Mouse (Mus musculus): ENCODE data around the gene Gm44973. TPM values are rescaled to one million over a fixed set of nuclear protein-coding genes. Genes with fewer than 3 reads are reported as not detected.
A peak's percentile ranks its signal among the peaks of the same experiment; 100 is the strongest.
"Not testable (repeated sequence)": the region's sequence is repeated elsewhere in the genome, so short reads cannot be mapped to it uniquely, and the experiment has no call there.

Gm44973 gene
- polyA plus RNA-seq, 1 experiment from 2014 or later, result 1.8 TPM

DNA sequence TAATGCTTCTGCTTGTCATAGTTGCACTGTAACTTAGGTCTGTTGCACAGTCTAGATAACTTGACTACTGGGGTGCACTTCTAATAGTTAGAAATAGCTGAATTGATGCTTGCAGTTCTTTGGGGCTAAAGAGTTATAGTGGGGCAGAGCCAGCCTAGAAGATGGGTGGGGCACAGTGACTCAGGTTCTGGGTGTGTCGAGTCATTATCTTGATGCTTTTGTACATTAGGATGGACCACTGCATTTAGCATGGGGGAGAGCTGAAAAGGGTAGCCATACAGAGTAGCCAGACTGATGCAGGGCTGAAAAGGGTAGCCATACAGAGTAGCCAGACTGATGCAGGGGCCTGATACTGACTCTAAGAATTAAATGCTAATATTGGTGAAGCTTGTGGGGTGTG lies 58.3 kb downstream of the Gm44973 start:
- TF ChIP-seq EP300 (IDR thresholded peaks at IDR 0.05; ENCODE audit: low read depth) (no peak), CTCF (IDR thresholded peaks at IDR 0.05; ENCODE audit: low read depth) (no peak)
- peak overlapping the region; percentile 23 for H3K4me2 ChIP-seq (ENCODE audit: low read depth, low read length)
- WGBS (ENCODE audit: insufficient replicate concordance), result 60% methylated on average over 1 of the region's 1 CpGs
- H3K27ac ChIP-seq (ENCODE audit: low read depth), result peak overlapping the region; percentile 44; the same call in 1 of the 2 replicates
- peaks cover 23% of the 10 kb centered on the region for H3K4me1 ChIP-seq (ENCODE audit: insufficient read depth)
- H3K36me3 ChIP-seq (replicated peaks; ENCODE audit: insufficient read depth, low read length), result peaks cover 92% of the 10 kb centered on the region
- no peaks in the 10 kb centered on the region for H3K9me3 ChIP-seq (ENCODE audit: low read length)
- DNase-seq (no peak), ATAC-seq (peak; percentile 79)
- H3K27me3 ChIP-seq (ENCODE audit: insufficient read depth, low read length), result no peaks in the 10 kb centered on the region
- H3K4me3 ChIP-seq (ENCODE audit: low read depth, low read length), result no peak overlapping the region
- no peak overlapping the region for H3K9ac ChIP-seq (replicated peaks)

DNA sequence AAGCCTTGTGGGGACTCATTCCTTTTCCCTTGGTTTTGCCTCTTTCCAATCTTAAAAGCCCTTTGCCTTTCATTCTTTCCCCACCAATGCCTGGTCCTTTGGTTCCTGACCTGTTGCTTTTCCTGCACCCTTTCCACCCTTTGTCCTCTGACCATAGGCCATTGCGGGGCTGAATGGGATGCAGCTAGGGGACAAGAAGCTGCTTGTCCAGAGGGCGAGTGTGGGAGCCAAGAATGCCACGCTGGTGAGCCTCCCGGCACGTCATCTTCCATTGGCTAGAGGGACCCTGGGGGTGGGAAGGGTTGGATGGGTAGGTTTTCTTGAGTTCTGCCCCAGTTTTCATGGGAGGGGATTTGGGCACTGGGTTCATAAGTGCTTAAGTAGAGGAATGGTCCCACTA lies 59.7 kb downstream of the Gm44973 start:
- WGBS (ENCODE audit: insufficient replicate concordance), result 86% methylated on average over 5 of the region's 5 CpGs
- H3K4me2 ChIP-seq (ENCODE audit: low read depth, low read length), result no peak overlapping the region
- TF ChIP-seq CTCF (IDR thresholded peaks at IDR 0.05; ENCODE audit: low read depth) (no peak), EP300 (IDR thresholded peaks at IDR 0.05; ENCODE audit: low read depth) (no peak)
- no peaks in the 10 kb centered on the region for H3K9me3 ChIP-seq (ENCODE audit: low read length)
- H3K4me1 ChIP-seq (ENCODE audit: insufficient read depth), result peaks cover 26% of the 10 kb centered on the region
- no peak for ATAC-seq
- no peak overlapping the region for H3K27ac ChIP-seq (ENCODE audit: low read depth)
- H3K4me3 ChIP-seq (ENCODE audit: low read depth, low read length), result no peak overlapping the region
- H3K36me3 ChIP-seq (replicated peaks; ENCODE audit: insufficient read depth, low read length), result peaks cover 83% of the 10 kb centered on the region
- no peaks in the 10 kb centered on the region for H3K27me3 ChIP-seq (ENCODE audit: insufficient read depth, low read length)
- no peak for DNase-seq
- H3K9ac ChIP-seq (replicated peaks), result no peak overlapping the region

DNA sequence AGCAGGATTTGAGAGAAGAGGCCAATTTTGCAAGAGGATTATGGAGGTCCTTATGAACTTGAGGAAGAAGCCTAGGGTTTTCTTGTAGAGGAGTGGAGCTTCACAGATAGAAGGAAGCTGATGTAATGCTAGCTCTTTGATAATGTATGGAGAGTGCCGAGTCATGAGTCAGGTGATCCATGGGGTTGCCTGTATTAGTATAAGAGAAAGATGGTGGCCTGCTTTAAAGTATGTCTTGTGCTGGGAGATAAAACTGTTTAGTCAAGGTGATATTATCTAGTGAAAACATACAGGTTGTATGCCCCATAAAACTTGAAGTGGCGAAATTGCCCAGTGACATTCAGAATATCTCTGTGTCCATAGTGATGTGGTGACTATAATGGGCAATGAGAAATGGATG lies 61.6 kb downstream of the Gm44973 start:
- no peaks in the 10 kb centered on the region for H3K27me3 ChIP-seq (ENCODE audit: insufficient read depth, low read length)
- no peaks in the 10 kb centered on the region for H3K9me3 ChIP-seq (ENCODE audit: low read length)
- peak overlapping the region; percentile 6; the same call in 1 of the 2 replicates for H3K4me2 ChIP-seq (ENCODE audit: low read depth, low read length)
- H3K4me3 ChIP-seq (ENCODE audit: low read depth, low read length), result no peak overlapping the region
- WGBS (ENCODE audit: insufficient replicate concordance), result 63% methylated on average over 2 of the region's 2 CpGs
- H3K36me3 ChIP-seq (replicated peaks; ENCODE audit: insufficient read depth, low read length), result peaks cover 63% of the 10 kb centered on the region
- TF ChIP-seq EP300 (IDR thresholded peaks at IDR 0.05; ENCODE audit: low read depth) (peak; percentile 62), CTCF (IDR thresholded peaks at IDR 0.05; ENCODE audit: low read depth) (no peak)
- H3K9ac ChIP-seq (replicated peaks), result no peak overlapping the region
- ATAC-seq, result no peak
- no peak for DNase-seq
- peaks cover 32% of the 10 kb centered on the region for H3K4me1 ChIP-seq (ENCODE audit: insufficient read depth)
- H3K27ac ChIP-seq (ENCODE audit: low read depth), result peak overlapping the region; percentile 23

DNA sequence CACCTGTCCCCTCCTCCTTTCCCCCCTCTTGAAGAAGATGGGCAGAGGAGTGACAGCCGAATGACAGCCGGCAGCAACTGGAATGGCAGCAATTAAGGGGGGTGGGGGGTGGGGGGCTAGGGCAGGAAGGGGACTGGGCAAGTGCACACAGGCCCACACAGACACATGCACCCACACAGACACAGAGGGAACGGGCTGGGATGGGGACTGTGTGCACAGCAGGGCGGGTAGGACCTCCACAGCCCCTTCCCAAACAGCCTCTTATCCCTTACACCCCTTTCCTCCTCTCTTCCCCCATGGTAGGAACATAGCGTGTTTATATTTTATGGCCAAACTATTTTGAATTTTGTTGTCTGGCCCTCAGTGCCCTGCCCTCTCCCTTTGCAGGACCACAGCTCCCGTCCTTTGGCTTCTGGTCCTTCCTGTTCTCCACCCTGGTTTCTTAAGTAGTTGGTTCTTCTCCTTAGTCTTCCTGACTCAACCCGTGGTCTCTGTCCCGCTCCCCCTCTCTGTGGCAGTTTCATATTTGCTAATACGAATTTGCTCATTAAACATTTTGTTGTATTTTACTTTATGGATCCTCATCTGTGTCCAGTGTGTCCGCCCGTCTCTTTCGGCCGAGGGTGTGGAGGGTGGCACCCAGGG lies 64.2 kb downstream of the Gm44973 start:
- WGBS (ENCODE audit: insufficient replicate concordance), result 29% methylated on average over 8 of the region's 13 CpGs
- Histone ChIP-seq H3K4me1 (ENCODE audit: insufficient read depth) (peaks cover 34% of the 10 kb centered on the region), H3K36me3 (replicated peaks; ENCODE audit: insufficient read depth, low read length) (peaks cover 51% of the 10 kb centered on the region), H3K4me2 (ENCODE audit: low read depth, low read length) (peak overlapping the region; percentile 84), H3K27ac (ENCODE audit: low read depth) (peak overlapping the region; percentile 98), H3K9ac (replicated peaks) (peak overlapping the region; percentile 96), H3K4me3 (ENCODE audit: low read depth, low read length) (peak overlapping the region; percentile 90)
- ATAC-seq, result peak; percentile 0; the same call in 1 of the 2 replicates
- H3K27me3 ChIP-seq (ENCODE audit: insufficient read depth, low read length); DNase-seq; H3K9me3 ChIP-seq (ENCODE audit: low read length): not testable (repeated sequence)

DNA sequence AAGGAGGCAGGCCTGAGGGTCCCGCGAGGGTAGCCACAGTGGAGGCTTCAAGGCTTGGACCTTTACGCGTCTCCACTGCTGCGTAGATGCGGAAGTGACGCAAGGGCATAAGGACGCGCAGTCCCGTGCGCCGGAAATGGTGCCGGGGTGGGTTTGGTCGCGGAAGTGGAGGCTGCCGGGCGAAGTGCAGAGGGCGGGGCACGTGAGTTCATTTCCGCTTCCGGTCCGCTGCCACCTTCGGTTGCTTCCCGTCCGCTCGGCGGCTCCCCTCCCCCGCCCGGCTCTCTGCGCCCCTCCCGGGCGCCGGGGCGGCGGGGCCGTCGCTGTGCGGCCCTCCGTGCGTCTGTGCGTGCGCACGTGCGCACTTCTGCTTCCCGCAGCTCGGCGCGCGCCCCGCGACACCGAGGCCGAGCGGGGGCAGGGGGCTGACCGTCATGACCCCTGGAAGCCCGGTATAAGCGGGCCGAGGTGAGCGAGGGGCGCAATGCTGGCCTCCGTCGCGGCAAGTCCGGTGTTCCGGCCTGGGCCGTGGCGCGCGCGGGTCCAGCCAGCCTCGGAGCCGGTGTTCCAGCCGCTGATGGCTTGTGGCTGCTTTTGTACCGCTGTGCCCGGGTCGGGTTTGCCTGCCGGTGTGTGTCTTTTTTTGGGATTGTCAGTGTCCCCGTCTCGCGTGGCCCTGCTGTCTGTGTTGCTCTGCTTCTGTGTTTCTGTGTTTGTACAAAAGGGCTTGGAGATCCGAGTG lies 64.9 kb downstream of the Gm44973 start, which contains the start of gene Epn1:
Epn1 (plus strand) TSS at position 226 of the 742 bp plus-strand sequence.
- peak; percentile 98 for DNase-seq
- H3K36me3 ChIP-seq (replicated peaks; ENCODE audit: insufficient read depth, low read length), result peaks cover 51% of the 10 kb centered on the region
- no peaks in the 10 kb centered on the region for H3K27me3 ChIP-seq (ENCODE audit: insufficient read depth, low read length)
- peak within 1 kb of the TSS; percentile 96 for H3K9ac ChIP-seq (replicated peaks)
- H3K27ac ChIP-seq (ENCODE audit: low read depth), result peak within 1 kb of the TSS; percentile 98
- peak within 1 kb of the TSS; percentile 90 for H3K4me3 ChIP-seq (ENCODE audit: low read depth, low read length)
- 1% methylated on average over 80 of the region's 81 CpGs for WGBS (ENCODE audit: insufficient replicate concordance)
- peak within 1 kb of the TSS; percentile 84 for H3K4me2 ChIP-seq (ENCODE audit: low read depth, low read length)
- peak; percentile 40; the same call in 1 of the 2 replicates for TF ChIP-seq EP300 (IDR thresholded peaks at IDR 0.05; ENCODE audit: low read depth)
- no peak for TF ChIP-seq CTCF (IDR thresholded peaks at IDR 0.05; ENCODE audit: low read depth)
- ATAC-seq, result peak; percentile 94
- H3K9me3 ChIP-seq (ENCODE audit: low read length), result no peaks in the 10 kb centered on the region
- peaks cover 38% of the 10 kb centered on the region for H3K4me1 ChIP-seq (ENCODE audit: insufficient read depth)

DNA sequence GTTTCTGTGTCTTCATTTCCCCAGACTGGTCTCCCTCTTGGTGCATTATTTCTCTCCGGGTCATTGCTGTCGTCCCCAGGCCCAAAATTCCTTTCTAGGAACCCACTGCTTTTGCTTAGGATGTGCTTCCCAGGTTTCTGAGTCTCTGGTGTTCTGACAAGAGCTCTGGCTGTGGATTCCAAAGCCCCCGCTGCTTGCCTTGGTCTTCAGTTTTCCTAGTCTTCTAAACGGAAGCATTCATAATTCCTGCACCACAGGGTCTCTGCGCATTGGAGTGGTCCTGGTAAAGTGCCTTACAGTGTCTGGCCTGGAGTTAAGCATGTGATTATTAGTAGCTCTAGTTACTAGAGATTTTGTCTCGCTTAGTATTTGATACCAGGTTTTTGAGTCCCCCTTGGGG lies 65.5 kb downstream of the Gm44973 start:
- Histone ChIP-seq H3K36me3 (replicated peaks; ENCODE audit: insufficient read depth, low read length) (peaks cover 55% of the 10 kb centered on the region), H3K4me1 (ENCODE audit: insufficient read depth) (peaks cover 39% of the 10 kb centered on the region), H3K9ac (replicated peaks) (peak overlapping the region; percentile 96), H3K9me3 (ENCODE audit: low read length) (no peaks in the 10 kb centered on the region), H3K4me2 (ENCODE audit: low read depth, low read length) (peak overlapping the region; percentile 84), H3K4me3 (ENCODE audit: low read depth, low read length) (peak overlapping the region; percentile 90), H3K27me3 (ENCODE audit: insufficient read depth, low read length) (no peaks in the 10 kb centered on the region), H3K27ac (ENCODE audit: low read depth) (peak overlapping the region; percentile 98)
- ATAC-seq (no peak), DNase-seq (no peak)
- TF ChIP-seq CTCF (IDR thresholded peaks at IDR 0.05; ENCODE audit: low read depth), result no peak
- no peak for TF ChIP-seq EP300 (IDR thresholded peaks at IDR 0.05; ENCODE audit: low read depth)
- 10% methylated on average over 6 of the region's 6 CpGs for WGBS (ENCODE audit: insufficient replicate concordance)
